Comparison of ENCODE assay signal across 7 mouse cellular contexts in the genomic region with DNA sequence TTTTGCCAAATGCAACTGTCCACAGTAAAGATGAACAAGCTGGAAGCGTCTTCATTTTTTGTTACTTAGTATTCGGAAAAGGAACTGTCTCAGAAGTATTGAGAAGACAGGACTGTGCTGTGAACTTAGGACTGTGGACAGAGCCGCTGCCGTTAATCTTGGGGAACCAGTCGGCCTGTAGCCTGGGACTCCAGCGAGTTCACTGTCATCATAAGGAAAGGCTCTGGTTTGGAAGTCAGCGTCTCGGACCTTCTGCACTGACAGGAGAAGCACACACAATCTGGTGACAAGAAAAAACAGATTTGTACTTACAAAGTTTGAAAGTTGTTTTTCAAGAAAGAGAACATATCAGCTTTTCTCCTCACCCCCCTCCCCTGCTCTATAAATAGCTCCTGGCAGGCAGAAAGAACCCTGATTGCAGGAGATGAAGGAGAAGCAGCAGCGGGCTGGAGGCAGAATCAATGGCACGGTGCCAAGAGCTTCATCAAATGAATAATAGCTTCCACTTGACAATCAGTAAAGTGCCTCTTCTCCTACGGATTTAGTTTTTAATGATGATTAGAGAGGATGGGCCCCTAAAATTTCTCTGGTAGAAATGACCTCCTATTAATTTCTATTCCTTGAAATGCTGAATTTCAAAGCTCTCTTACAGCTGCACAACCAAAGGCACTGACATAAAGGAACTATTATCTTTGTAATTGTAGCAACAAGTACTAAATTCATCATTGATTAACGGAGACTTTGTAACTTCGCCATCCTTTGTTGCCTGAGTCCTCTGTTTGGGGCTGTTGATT.
DNase-seq lines count a peak whose midpoint lies in the region; ATAC-seq and TF ChIP-seq lines count a peak whose summit lies in the region.

No protein-coding gene starts in this region.

- TF ChIP-seq CTCF in forebrain, postnatal 0 days (IDR thresholded peaks at IDR 0.05; ENCODE audit: low read depth) = no peak

- no peaks in the 10 kb centered on the region for H3K36me3 ChIP-seq in kidney, embryonic 14.5 days (ENCODE audit: control insufficient read depth, insufficient read depth, low read length)
- H3K36me3 ChIP-seq in forebrain, postnatal 0 days (ENCODE audit: insufficient read depth) = no peaks in the 10 kb centered on the region
- no peaks in the 10 kb centered on the region for H3K36me3 ChIP-seq in neural tube, embryonic 12.5 days

- H3K27me3 ChIP-seq in kidney, embryonic 14.5 days (ENCODE audit: control insufficient read depth, insufficient read depth, low read length) = no peaks in the 10 kb centered on the region
- H3K27me3 ChIP-seq in forebrain, postnatal 0 days (ENCODE audit: insufficient read depth, low read length) = no peaks in the 10 kb centered on the region
- H3K27me3 ChIP-seq in neural tube, embryonic 12.5 days (replicated peaks) = no peaks in the 10 kb centered on the region

- H3K4me2 ChIP-seq in kidney, embryonic 14.5 days (replicated peaks; ENCODE audit: low read depth, low read length) = no peak overlapping the region
- peak overlapping the region; percentile 21; the same call in 1 of the 2 replicates for H3K4me2 ChIP-seq in forebrain, postnatal 0 days (ENCODE audit: low read depth)
- H3K4me2 ChIP-seq in neural tube, embryonic 12.5 days (replicated peaks) = peak overlapping the region; percentile 40

- no peak for ATAC-seq in kidney, embryonic 14.5 days (ENCODE audit: low FRiP score, low TSS enrichment)
- ATAC-seq in forebrain, postnatal 0 days = peak; percentile 94
- peak; percentile 78; the same call in 1 of the 2 replicates for ATAC-seq in neural tube, embryonic 12.5 days (ENCODE audit: low FRiP score, low read depth)

- DNase-seq in kidney, postnatal 10 days = peak; percentile 55
- peak; percentile 66 for DNase-seq in brain, adult 2 months (ENCODE audit: low read depth, low spot score)
- peak; percentile 85 for DNase-seq in forebrain, postnatal 0 days
- DNase-seq in layer of hippocampus, adult 8-10 months (ENCODE audit: low spot score in 2 of 2) = peak; percentile 42 to 51
- no peak for DNase-seq in thymus, postnatal 0 days (ENCODE audit: low spot score)

- no peak overlapping the region for H3K4me3 ChIP-seq in kidney, embryonic 14.5 days (ENCODE audit: low read length)
- H3K4me3 ChIP-seq in forebrain, postnatal 0 days (ENCODE audit: low read depth, low read length) = no peak overlapping the region
- H3K4me3 ChIP-seq in neural tube, embryonic 12.5 days = no peak overlapping the region

- 0 out of 2 replicates have a peak, but pooled peaks cover 4% of the 10 kb centered on the region for H3K4me1 ChIP-seq in kidney, embryonic 14.5 days (ENCODE audit: control insufficient read depth, insufficient read depth, low read length)
- peaks cover 5% of the 10 kb centered on the region; the same call in 1 of the 2 replicates for H3K4me1 ChIP-seq in forebrain, postnatal 0 days (ENCODE audit: insufficient read depth)
- peaks cover 8% of the 10 kb centered on the region for H3K4me1 ChIP-seq in neural tube, embryonic 12.5 days

- 23% methylated on average over 13 of the region's 13 CpGs for WGBS in kidney, embryonic 14.5 days
- WGBS in forebrain, postnatal 0 days = 15% methylated on average over 13 of the region's 13 CpGs
- WGBS in neural tube, embryonic 12.5 days = 17% methylated on average over 13 of the region's 13 CpGs

- H3K9me3 ChIP-seq in kidney, embryonic 14.5 days (ENCODE audit: control insufficient read depth, low read length) = no peaks in the 10 kb centered on the region
- H3K9me3 ChIP-seq in forebrain, postnatal 0 days (ENCODE audit: low read length) = no peaks in the 10 kb centered on the region
- H3K9me3 ChIP-seq in neural tube, embryonic 12.5 days = 0 out of 2 replicates have a peak, but pooled peaks cover 3% of the 10 kb centered on the region

- H3K9ac ChIP-seq in kidney, embryonic 14.5 days (ENCODE audit: low read depth, low read length) = no peak overlapping the region
- no peak overlapping the region for H3K9ac ChIP-seq in forebrain, postnatal 0 days
- no peak overlapping the region for H3K9ac ChIP-seq in neural tube, embryonic 12.5 days

- H3K27ac ChIP-seq in kidney, embryonic 14.5 days (ENCODE audit: low read depth, low read length) = no peak overlapping the region
- 0 out of 2 replicates have a peak overlapping the region, but pooled peaks have one; percentile 17 for H3K27ac ChIP-seq in forebrain, postnatal 0 days (ENCODE audit: low read depth, low read length)
- no peak overlapping the region for H3K27ac ChIP-seq in neural tube, embryonic 12.5 days
